Mouse (Mus musculus): ENCODE data around the gene Sash3. TPM values are rescaled to one million over a fixed set of nuclear protein-coding genes. Genes with fewer than 3 reads are reported as not detected.
A peak's percentile ranks its signal among the peaks of the same experiment; 100 is the strongest.
"Not testable (repeated sequence)": the region's sequence is repeated elsewhere in the genome, so short reads cannot be mapped to it uniquely, and the experiment has no call there.

The Sash3 gene
- polyA plus RNA-seq, 1 experiment: 0.56 TPM

GRCm38 (mm10) chrX:48208519-48209185 lies 62.4 kb downstream of the Sash3 start, which contains the start of gene Zdhhc9:
Zdhhc9 (minus strand) TSS chrX:48208878.
- TF ChIP-seq CTCF (IDR thresholded peaks at IDR 0.05; ENCODE audit: borderline replicate concordance, insufficient read depth, low read depth, low read length) (no peak), POLR2A (IDR thresholded peaks at IDR 0.05; ENCODE audit: borderline replicate concordance, insufficient read depth, low read length) (peak; percentile 48; the same call in 1 of the 2 replicates)
- peak; percentile 86 to 90 for DNase-seq
- Histone ChIP-seq H3K4me3 (replicated peaks; ENCODE audit: insufficient read depth, low read depth, low read length) (peak within 1 kb of the TSS; percentile 98), H3K27me3 (ENCODE audit: control insufficient read depth, insufficient read depth, low read length) (no peaks in the 10 kb centered on the region), H3K4me1 (ENCODE audit: control insufficient read depth, insufficient read depth, low read length) (peaks cover 7% of the 10 kb centered on the region; the same call in 1 of the 2 replicates), H3K27ac (ENCODE audit: insufficient read depth, low read length) (peak within 1 kb of the TSS; percentile 95)
- WGBS: 7% methylated on average over 29 of the region's 34 CpGs

- H3K27me3 ChIP-seq (ENCODE audit: control insufficient read depth, insufficient read depth, low read length); H3K4me1 ChIP-seq (ENCODE audit: control insufficient read depth, insufficient read depth, low read length); H3K27ac ChIP-seq (ENCODE audit: insufficient read depth, low read length); H3K4me3 ChIP-seq (replicated peaks; ENCODE audit: insufficient read depth, low read depth, low read length); DNase-seq: not testable (repeated sequence)
- 77% methylated on average over 4 of the region's 4 CpGs for WGBS
Observed at GRCm38 (mm10) chrX:48209746-48210145, 63.5 kb downstream of the Sash3 start.

Other genes starting within 250 kb of the Sash3 start
- gene Ocrl, start 234.0 kb upstream of the Sash3 start, polyA plus RNA-seq (2012; rRNA removed): 50.6 and 52.6 TPM in 2 replicates
- 20.0 and 24.9 TPM in 2 replicates for gene Apln, start 111.6 kb upstream of the Sash3 start, polyA plus RNA-seq (2012; rRNA removed)
- gene Xpnpep2, start 37.7 kb upstream of the Sash3 start, polyA plus RNA-seq (2012; rRNA removed): 0.08 and 0.13 TPM in 2 replicates
- 46.8 and 48.5 TPM in 2 replicates for gene Zdhhc9, start 62.4 kb downstream of the Sash3 start, polyA plus RNA-seq (2012; rRNA removed)
- 14.0 and 14.4 TPM in 2 replicates for gene Utp14a, start 110.4 kb downstream of the Sash3 start, polyA plus RNA-seq (2012; rRNA removed)
- gene Bcorl1, start 194.9 kb downstream of the Sash3 start, polyA plus RNA-seq (2012; rRNA removed): 6.7 and 7.7 TPM in 2 replicates